ENCODE assay signal across 10 mouse cellular contexts in the genomic region with DNA sequence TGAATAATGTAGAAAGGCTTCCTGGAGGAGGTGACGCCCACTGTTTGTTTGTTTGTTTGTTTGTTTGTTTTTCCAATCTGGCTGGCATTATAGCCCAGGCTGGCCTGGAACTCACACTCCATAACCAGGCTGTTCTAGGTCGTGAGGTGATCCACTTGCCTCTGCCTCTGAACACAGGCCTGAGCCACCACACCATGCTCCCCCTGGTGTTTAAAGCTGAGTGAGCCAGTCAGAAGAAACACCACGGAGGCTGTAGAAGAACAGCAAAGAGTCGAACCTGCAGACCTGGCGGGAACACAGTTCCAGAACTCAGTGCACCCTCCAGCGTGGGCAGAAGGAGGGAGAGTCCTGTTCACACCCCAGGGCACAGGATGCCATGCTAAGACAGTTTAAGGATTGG.
DNase-seq lines count a peak whose midpoint lies in the region; ATAC-seq and TF ChIP-seq lines count a peak whose summit lies in the region.
"Had no signal": no experiment of that assay in that cellular context is flagged by ENCODE, and none has a peak within 500 bp of the region (broad histone marks: within the 10 kb centered on the region; RNA-seq: fewer than 3 reads in every experiment).

No protein-coding gene starts in this region.

- H3K9ac ChIP-seq in forebrain, embryonic 13.5 days, result no peak overlapping the region
- no peak overlapping the region for H3K9ac ChIP-seq in liver, embryonic 14.5 days (replicated peaks)
- H3K9ac ChIP-seq in liver, embryonic 11.5 days (ENCODE audit: low read depth, low read length), result no peak overlapping the region
- H3K9ac ChIP-seq: embryonic facial prominence, embryonic 15.5 days had no signal

- H3K4me3 ChIP-seq in forebrain, embryonic 10.5 days, result no peak overlapping the region
- H3K4me3 ChIP-seq in forebrain, embryonic 13.5 days, result no peak overlapping the region
- H3K4me3 ChIP-seq in liver, embryonic 14.5 days (ENCODE audit: insufficient read depth in 1 of 2, low read depth in 2 of 2, low read length in 2 of 2), result no peak overlapping the region
- no peak overlapping the region for H3K4me3 ChIP-seq in liver, embryonic 11.5 days (ENCODE audit: low read depth, low read length)
- H3K4me3 ChIP-seq: embryonic facial prominence, embryonic 15.5 days had no signal

- TF ChIP-seq CTCF in liver, embryonic 14.5 days (IDR thresholded peaks at IDR 0.05; ENCODE audit: low read depth), result peak; percentile 38

- H3K36me3 ChIP-seq in forebrain, embryonic 10.5 days (replicated peaks), result no peaks in the 10 kb centered on the region
- H3K36me3 ChIP-seq in forebrain, embryonic 13.5 days (ENCODE audit: poor library complexity, severe bottlenecking), result no peaks in the 10 kb centered on the region
- no peaks in the 10 kb centered on the region for H3K36me3 ChIP-seq in liver, embryonic 14.5 days (replicated peaks; ENCODE audit: control insufficient read depth, insufficient read depth, low read depth)
- H3K36me3 ChIP-seq in liver, embryonic 11.5 days (ENCODE audit: control insufficient read depth, insufficient read depth, low read length), result no peaks in the 10 kb centered on the region
- H3K36me3 ChIP-seq: embryonic facial prominence, embryonic 15.5 days had no signal

- no peak overlapping the region for H3K4me2 ChIP-seq in forebrain, embryonic 13.5 days
- H3K4me2 ChIP-seq in liver, embryonic 14.5 days (ENCODE audit: low read depth), result no peak overlapping the region
- H3K4me2 ChIP-seq in liver, embryonic 11.5 days, result no peak overlapping the region
- H3K4me2 ChIP-seq: embryonic facial prominence, embryonic 15.5 days had no signal

- TF ChIP-seq EP300 in liver, embryonic 14.5 days (IDR thresholded peaks at IDR 0.05; ENCODE audit: low read depth), result no peak

- H3K9me3 ChIP-seq in forebrain, embryonic 10.5 days, result no peaks in the 10 kb centered on the region
- H3K9me3 ChIP-seq in forebrain, embryonic 13.5 days (replicated peaks), result no peaks in the 10 kb centered on the region
- H3K9me3 ChIP-seq in liver, embryonic 14.5 days (ENCODE audit: control insufficient read depth, low read length), result no peaks in the 10 kb centered on the region
- H3K9me3 ChIP-seq in liver, embryonic 11.5 days (ENCODE audit: control insufficient read depth, low read length), result no peaks in the 10 kb centered on the region
- H3K9me3 ChIP-seq: embryonic facial prominence, embryonic 15.5 days had no signal

- peaks cover 44% of the 10 kb centered on the region for H3K4me1 ChIP-seq in forebrain, embryonic 10.5 days
- H3K4me1 ChIP-seq in forebrain, embryonic 13.5 days, result peaks cover 29% of the 10 kb centered on the region
- H3K4me1 ChIP-seq in liver, embryonic 14.5 days (replicated peaks; ENCODE audit: control insufficient read depth in 2 of 2, insufficient read depth in 2 of 2, low read length in 1 of 2), result no peaks in the 10 kb centered on the region
- H3K4me1 ChIP-seq in liver, embryonic 11.5 days (replicated peaks; ENCODE audit: control insufficient read depth, insufficient read depth, low read length), result no peaks in the 10 kb centered on the region

- H3K27me3 ChIP-seq in forebrain, embryonic 10.5 days (ENCODE audit: poor library complexity, severe bottlenecking), result peaks cover 19% of the 10 kb centered on the region
- H3K27me3 ChIP-seq in forebrain, embryonic 13.5 days, result no peaks in the 10 kb centered on the region
- H3K27me3 ChIP-seq in liver, embryonic 14.5 days (ENCODE audit: control insufficient read depth, insufficient read depth, low read length), result no peaks in the 10 kb centered on the region; the same call in 1 of the 2 replicates
- peaks cover 6% of the 10 kb centered on the region; the same call in 1 of the 2 replicates for H3K27me3 ChIP-seq in liver, embryonic 11.5 days (replicated peaks; ENCODE audit: control insufficient read depth, insufficient read depth, low read length)
- H3K27me3 ChIP-seq: embryonic facial prominence, embryonic 15.5 days had no signal

- DNase-seq in forebrain, embryonic 10.5 days (ENCODE audit: extremely low spot score, low spot score), result no peak
- DNase-seq in liver, embryonic 14.5 days (ENCODE audit: low read depth in 3 of 3, low spot score in 3 of 3), result no peak
- no peak for DNase-seq in liver, embryonic 11.5 days (ENCODE audit: low spot score)
- DNase-seq in cerebellum, postnatal 25 days, result peak; percentile 27 to 45
- peak; percentile 22 for DNase-seq in lung, postnatal 14 days
- DNase-seq in spleen, adult 18-20 months, result no peak
- DNase-seq in c-Kit-positive CD71-positive TER-119-positive erythroid progenitor cells, embryonic 14.5 days (ENCODE audit: low spot score), result no peak
- DNase-seq: right cerebral cortex, postnatal 4 days had no signal

- ATAC-seq in forebrain, embryonic 13.5 days, result no peak
- no peak for ATAC-seq in liver, embryonic 14.5 days (ENCODE audit: insufficient read depth)
- no peak for ATAC-seq in liver, embryonic 11.5 days (replicated peaks; ENCODE audit: low FRiP score)

- peak overlapping the region; percentile 81 for H3K27ac ChIP-seq in forebrain, embryonic 10.5 days
- no peak overlapping the region for H3K27ac ChIP-seq in forebrain, embryonic 13.5 days
- H3K27ac ChIP-seq in liver, embryonic 14.5 days, result no peak overlapping the region
- no peak overlapping the region for H3K27ac ChIP-seq in liver, embryonic 11.5 days (ENCODE audit: low read depth, low read length)
- H3K27ac ChIP-seq: embryonic facial prominence, embryonic 15.5 days had no signal

- WGBS in forebrain, embryonic 10.5 days, result 57% methylated on average over 6 of the region's 6 CpGs
- WGBS in forebrain, embryonic 13.5 days, result 48% methylated on average over 6 of the region's 6 CpGs
- WGBS in liver, embryonic 14.5 days (ENCODE audit: insufficient replicate concordance), result 22% methylated on average over 6 of the region's 6 CpGs
- WGBS in liver, embryonic 11.5 days, result 38% methylated on average over 6 of the region's 6 CpGs

Comparison
In these comparisons a context has a peak if more than half of its experiments do, and no peak if none do; other contexts are left out.
1. DNase-seq: peak in cerebellum, postnatal 25 days (2 of 2) and lung, postnatal 14 days (single experiment); none in forebrain, embryonic 10.5 days (single experiment), liver, embryonic 14.5 days (0 of 3), liver, embryonic 11.5 days (single experiment), spleen, adult 18-20 months (0 of 2) and c-Kit-positive CD71-positive TER-119-positive erythroid progenitor cells, embryonic 14.5 days (single experiment).